Mouse (Mus musculus) thymus, postnatal 4 days (tissue): ENCODE results near the gene Ajap1.

ENCODE experiments used
- DNase-seq: peaks from one replicate; pipeline ENCODE4 v3.0.0; 2021

Gene Ajap1

DNA sequence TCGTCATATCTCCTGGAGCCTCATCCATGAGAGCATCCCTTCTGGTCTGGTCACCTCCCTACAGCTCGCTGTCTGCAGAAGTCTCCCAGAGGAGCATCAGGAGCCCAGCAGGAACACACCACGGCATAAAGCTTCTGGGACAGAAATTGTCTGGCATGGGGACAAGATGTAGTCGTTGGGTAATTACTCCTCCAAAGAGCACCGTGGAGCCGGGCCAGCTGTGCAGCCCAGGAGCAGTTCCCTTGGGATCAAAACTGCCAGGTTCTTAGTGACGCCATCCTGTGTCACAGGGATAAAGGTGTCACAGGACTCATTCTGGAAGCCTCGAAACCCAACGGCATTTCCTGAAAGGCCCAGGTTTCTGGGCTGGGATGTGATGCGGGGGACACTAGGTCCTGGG is 40.1 kb downstream of the Ajap1 start:
- DNase-seq = no peak

- DNase-seq = no peak
Measured at GRCm38 (mm10) chr4:153439868-153440267, 42.7 kb downstream of the Ajap1 start.

DNA sequence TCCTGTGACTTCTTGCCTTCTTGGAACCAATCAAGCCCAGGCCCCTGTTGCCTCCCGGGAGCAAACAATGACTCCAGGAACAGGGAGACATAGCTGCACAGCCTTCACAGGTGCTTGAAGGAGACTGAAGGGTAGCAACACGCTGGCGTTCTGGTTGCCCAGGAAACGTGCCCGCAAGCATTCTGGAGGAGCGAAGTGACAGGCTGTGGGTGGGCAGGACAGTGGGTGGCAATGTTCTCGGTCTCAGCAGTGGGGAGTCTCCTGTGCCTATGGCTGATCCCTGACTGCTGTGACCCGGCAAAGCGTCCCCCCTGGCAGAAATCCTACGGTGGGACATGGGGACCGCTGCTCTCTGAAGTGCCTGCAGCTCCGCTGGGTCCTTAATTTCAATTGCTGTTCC is 43.6 kb downstream of the Ajap1 start:
- DNase-seq = no peak

DNA sequence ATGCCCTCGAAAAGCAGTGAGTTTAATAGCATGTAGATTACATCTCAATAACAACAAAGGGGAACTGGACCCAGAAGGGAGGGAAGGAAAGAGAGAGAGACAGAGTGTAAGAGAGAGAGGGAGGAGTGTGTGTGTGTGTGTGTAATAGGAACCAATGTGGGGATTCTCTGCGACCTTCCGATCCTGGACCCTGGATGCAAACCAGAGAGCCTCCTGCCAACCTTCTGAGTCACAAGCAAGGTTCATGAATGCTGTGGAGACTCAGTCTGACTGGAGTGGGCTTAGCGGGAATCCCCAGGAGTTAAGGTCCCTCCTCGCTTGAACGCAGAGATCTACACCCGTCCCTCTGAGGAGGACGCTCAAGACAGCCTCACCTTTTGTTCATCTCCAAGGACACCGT is 45.4 kb downstream of the Ajap1 start:
- no peak for DNase-seq

- no peak for DNase-seq
Measured at GRCm38 (mm10) chr4:153435917-153436316, 46.7 kb downstream of the Ajap1 start.

DNA sequence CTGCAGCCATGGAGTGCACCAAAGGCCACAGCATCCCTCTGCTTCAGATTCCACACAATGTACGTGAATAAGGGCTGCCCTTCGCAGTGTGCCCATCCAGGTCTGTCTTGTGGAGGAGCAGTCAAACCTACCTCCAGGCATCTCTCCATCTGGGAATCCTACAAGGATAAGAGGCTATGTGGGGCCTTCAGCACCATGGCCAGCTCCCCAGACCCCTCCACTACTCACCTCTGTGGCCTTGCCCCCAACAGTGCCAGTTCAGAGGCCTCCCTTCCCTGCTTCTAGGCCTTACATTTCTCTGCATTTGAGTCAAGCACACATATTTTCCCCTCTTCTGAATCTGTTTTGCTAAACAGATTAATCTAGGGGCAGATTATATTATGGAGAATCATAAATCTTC is 52.6 kb downstream of the Ajap1 start:
- DNase-seq = no peak

- DNase-seq = no peak
Measured at GRCm38 (mm10) chr4:153425961-153426656, 56.5 kb downstream of the Ajap1 start.

- no peak for DNase-seq
Measured at GRCm38 (mm10) chr4:153424324-153424723, 58.3 kb downstream of the Ajap1 start.

DNA sequence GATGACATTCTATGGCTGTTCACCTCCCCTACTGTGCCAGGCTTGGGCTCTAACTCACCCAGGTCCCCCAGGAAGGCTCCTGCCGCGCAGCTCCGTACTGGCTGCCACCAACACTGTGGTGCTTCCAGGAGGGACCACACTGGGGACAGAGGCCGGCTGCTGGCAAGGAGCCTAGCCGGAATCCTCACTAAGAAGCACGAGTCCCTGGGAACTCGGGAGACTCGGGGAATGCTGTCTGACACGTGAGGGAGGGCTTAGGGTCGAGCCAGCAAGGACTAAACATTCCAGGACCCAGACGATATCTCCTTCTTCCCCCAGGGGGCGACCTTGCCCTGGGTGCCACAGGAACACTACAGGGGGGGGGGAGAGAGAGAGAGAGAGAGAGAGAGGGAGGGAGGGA is 64.7 kb downstream of the Ajap1 start:
- DNase-seq = peak; percentile 11

DNA sequence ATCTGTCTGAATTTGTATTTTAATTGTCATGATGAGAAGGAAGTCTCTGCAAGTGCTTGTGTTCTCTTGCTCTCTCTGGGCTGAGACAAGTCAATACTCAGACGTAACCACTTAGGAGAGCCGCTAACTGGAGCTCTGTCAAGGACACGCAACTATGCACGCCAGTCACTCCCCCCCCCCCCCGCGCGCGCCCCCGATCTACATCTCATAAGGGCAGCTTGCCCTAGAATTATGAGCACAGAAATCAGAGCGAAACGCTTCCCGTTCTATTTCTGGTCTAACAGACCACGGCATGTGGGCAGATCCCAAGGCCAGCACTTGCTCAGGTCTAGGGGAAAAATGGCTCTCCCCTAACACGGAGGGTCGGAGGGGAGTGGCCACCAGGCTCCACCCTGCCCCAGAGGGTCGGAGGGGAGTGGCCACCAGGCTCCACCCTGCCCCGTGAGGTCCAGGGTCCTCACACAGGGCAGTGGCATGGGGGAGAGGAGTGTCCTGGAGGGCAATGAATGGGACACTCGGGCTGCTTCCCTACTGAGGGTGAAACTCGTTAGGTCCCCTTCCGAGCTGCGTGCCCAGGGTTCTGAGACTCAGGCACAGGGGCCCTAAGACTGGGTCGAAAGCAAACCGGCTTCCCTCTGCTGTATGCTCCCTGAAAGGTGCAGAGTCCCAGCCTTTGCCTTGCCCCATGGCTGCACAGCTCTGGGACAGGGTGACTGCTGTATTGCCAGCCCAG is 65.3 kb downstream of the Ajap1 start:
- no peak for DNase-seq

- DNase-seq = no peak
Measured at GRCm38 (mm10) chr4:153416111-153416510, 66.5 kb downstream of the Ajap1 start.

- no peak for DNase-seq
Measured at GRCm38 (mm10) chr4:153398421-153398820, 84.2 kb downstream of the Ajap1 start.

- DNase-seq = no peak
Measured at GRCm38 (mm10) chr4:153387478-153387877, 95.1 kb downstream of the Ajap1 start.

DNA sequence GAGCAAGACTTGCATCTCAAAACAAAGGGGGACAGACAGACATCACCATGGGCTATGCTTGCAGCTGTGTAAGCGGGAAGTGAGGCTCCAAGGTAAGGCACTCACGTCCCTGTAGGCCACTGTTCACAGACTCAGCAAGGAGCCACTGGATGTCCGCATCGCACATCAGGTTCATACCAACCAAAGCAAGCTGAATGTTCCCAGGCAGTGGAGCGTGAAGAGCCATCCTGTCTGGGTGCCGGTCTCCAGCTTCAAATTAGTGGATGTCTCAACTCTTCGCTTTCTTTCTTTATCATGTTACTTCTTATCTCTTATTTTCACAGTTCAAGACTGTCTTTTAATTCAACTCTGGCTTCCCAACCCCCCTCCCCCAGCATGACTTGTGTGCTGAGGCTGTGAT is 101.2 kb downstream of the Ajap1 start:
- DNase-seq = no peak

DNA sequence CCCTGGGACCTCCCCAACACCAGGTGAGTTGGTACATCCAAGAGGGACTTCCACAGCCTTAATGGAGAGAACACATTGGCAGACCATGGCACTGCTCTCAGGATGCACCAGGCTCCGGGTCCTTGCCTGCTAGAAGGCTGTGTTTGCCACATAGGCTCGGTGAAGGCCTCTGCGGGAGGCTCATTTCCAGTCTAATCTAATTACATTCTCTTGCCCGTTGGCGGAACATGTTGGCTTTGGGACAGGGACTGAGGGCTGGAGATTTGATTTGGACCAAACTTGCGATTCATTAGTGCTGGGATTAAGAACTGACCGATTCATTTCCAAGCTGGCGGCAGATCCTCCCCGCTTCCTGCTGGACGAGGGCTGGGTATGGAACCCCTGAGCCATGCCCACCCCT is 101.7 kb downstream of the Ajap1 start:
- no peak for DNase-seq

- no peak for DNase-seq
Measured at GRCm38 (mm10) chr4:153377981-153378380, 104.6 kb downstream of the Ajap1 start.

- DNase-seq = no peak
Measured at GRCm38 (mm10) chr4:153374233-153374632, 108.4 kb downstream of the Ajap1 start.

GRCm38 (mm10) chr4:153373125-153373524 is 109.5 kb downstream of the Ajap1 start:
- no peak for DNase-seq

DNA sequence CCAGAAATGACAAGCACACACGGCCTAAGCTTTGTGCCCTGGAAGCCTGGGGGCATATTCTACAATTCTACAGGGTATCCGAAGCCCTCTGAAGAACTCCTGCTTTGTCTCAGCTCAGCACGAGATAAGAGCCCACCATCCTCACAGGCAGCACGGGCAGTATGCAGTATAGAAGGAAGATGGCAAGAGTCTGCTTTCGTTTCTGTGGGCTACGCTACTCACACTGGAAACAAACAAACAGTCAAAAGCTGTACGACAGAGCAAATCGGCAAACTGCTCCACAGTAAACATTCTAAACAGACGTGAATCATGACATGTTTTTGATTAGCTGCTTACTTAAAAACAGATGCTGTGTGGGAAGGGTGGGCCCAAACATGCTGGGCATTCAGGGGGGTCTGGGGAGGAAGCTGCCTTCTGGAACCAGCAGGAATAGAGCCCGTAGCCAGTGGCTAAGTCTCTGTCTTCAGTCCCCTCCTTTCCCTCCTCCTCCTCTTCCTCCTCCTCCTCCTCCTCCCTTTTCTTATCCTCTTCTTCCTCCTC is 113.9 kb downstream of the Ajap1 start:
- DNase-seq = no peak

DNA sequence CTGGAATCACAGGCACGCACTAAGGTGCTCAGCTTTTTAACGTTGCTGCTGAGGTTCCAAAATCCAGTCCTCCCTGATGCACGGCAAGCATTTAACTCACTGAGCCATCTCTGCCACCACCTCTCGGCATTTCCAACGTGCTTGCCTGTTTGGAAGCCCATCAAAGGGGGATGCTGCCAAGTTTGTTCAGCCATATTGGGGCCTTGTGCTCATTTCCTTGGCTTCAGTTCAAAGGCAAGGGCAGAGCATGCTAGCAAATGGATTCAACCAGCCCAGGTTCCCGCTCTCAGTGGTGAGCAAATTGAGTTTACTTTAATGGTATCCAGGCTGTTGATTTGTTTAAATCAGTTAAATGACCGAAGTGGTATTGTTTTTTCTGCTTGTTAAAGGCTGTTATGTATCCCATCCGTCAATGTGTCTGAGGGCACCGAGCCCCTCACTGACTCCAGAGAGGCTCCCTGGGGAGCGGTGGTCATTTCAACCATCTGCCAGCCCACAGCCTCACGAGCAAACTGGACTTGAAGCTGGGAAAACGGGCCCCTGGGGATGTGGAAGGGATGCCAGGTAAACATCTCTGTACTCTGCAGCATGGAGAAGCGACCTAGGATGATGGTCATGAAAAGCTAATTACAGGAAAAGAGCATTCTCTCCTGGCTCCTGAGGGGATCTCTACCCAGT is 121.6 kb downstream of the Ajap1 start:
- no peak for DNase-seq

DNA sequence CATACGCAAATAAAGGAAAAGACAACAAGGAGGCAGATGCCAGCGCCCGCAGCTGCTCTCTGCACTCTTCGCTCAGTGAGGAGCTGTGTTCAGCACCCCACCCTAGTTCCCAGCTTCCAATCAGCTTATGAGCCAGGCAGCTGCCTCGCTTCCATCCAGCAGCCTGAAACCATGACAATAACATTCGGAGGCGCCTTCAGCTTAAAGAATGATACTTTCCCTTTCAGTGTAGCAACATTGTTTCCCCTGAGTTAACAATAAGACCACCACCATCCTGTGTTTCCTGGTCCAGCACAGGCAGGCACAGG is 124.4 kb downstream of the Ajap1 start:
- DNase-seq = no peak

GRCm38 (mm10) chr4:153357539-153358242 is 124.9 kb downstream of the Ajap1 start:
- peak; percentile 20 for DNase-seq

- no peak for DNase-seq
Measured at GRCm38 (mm10) chr4:153356236-153356635, 126.4 kb downstream of the Ajap1 start.
